Mouse (Mus musculus): Measurements from ENCODE around the gene Olfr18. TPM values are rescaled to one million over a fixed set of nuclear protein-coding genes. Genes with fewer than 3 reads are reported as not detected.

Gene Olfr18
- polyA plus RNA-seq, 1 experiment from 2014 or later: 0.08 TPM

DNA sequence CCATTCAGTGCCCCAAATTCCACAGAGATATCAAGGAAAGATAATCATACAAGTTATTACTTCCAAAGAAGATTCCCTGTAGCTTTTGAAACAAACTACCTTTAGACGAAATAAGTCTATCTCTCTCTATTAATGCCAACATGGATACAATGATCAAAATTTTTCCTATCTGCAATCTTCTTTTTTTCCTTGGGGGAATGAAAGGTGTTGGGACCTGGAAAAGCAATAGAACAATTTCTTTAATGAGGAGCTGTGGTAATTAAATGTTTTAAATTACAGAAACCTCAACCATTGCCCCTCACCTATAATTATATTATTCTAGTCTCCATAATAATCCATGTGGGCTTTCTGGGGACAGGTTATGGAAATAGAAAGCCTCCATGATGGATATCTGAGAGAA, 53.8 kb downstream of the Olfr18 start, which contains the start of gene Olfr39:
Gene Olfr39 (plus strand): TSS at position 301 of the 400 bp plus-strand sequence.
- H3K4me2 ChIP-seq (ENCODE audit: low read length): no peak within 1 kb of the TSS
- no peaks in the 10 kb centered on the region for H3K36me3 ChIP-seq (ENCODE audit: control insufficient read depth, insufficient read depth, low read length)
- no peaks in the 10 kb centered on the region for H3K9me3 ChIP-seq (ENCODE audit: control insufficient read depth, low read length)
- H3K4me3 ChIP-seq (ENCODE audit: low read depth, low read length): no peak within 1 kb of the TSS
- H3K9ac ChIP-seq (ENCODE audit: low read length): no peak within 1 kb of the TSS
- ATAC-seq (replicated peaks; ENCODE audit: low FRiP score, low TSS enrichment, low read depth) (no peak), DNase-seq (ENCODE audit: low spot score) (no peak)
- H3K27me3 ChIP-seq (replicated peaks; ENCODE audit: control insufficient read depth, insufficient read depth, low read length): no peaks in the 10 kb centered on the region
- WGBS: 84% methylated on average over 1 of the region's 1 CpGs
- H3K4me1 ChIP-seq (replicated peaks; ENCODE audit: control insufficient read depth, insufficient read depth, low read length): no peaks in the 10 kb centered on the region
- H3K27ac ChIP-seq (ENCODE audit: low read depth): no peak within 1 kb of the TSS

Other genes with a start within 250 kb of the Olfr18 start
- not detected in 2 replicates for gene Olfr868, start 237.5 kb downstream of the Olfr18 start, polyA plus RNA-seq (2014; fragmentation: Nextera tagmentation; extraction: Ambion mirVana)
- gene Olfr869, start 207.1 kb downstream of the Olfr18 start, polyA plus RNA-seq (2014; fragmentation: Nextera tagmentation; extraction: Ambion mirVana): not detected in 2 replicates
- not detected in 2 replicates for gene Olfr870, start 162.0 kb downstream of the Olfr18 start, polyA plus RNA-seq (2014; fragmentation: Nextera tagmentation; extraction: Ambion mirVana)
- not detected in 2 replicates for gene Olfr871, start 123.9 kb downstream of the Olfr18 start, polyA plus RNA-seq (2014; fragmentation: Nextera tagmentation; extraction: Ambion mirVana)
- not detected in 2 replicates for gene Olfr872, start 99.0 kb downstream of the Olfr18 start, polyA plus RNA-seq (2014; fragmentation: Nextera tagmentation; extraction: Ambion mirVana)
- gene Olfr39, start 53.7 kb downstream of the Olfr18 start, polyA plus RNA-seq (2014; fragmentation: Nextera tagmentation; extraction: Ambion mirVana): not detected in 2 replicates
- not detected in 2 replicates for gene Olfr873, start 37.6 kb downstream of the Olfr18 start, polyA plus RNA-seq (2014; fragmentation: Nextera tagmentation; extraction: Ambion mirVana)
- gene Zfp560, start 49.1 kb upstream of the Olfr18 start, polyA plus RNA-seq (2014; fragmentation: Nextera tagmentation; extraction: Ambion mirVana): 35.1 and 37.5 TPM in 2 replicates
- 24.5 and 24.7 TPM in 2 replicates for gene Zfp26, start 124.1 kb upstream of the Olfr18 start, polyA plus RNA-seq (2014; fragmentation: Nextera tagmentation; extraction: Ambion mirVana)
- gene Zfp426, start 156.7 kb upstream of the Olfr18 start, polyA plus RNA-seq (2014; fragmentation: Nextera tagmentation; extraction: Ambion mirVana): 18.3 and 24.6 TPM in 2 replicates
- gene Zfp266, start 185.3 kb upstream of the Olfr18 start, polyA plus RNA-seq (2014; fragmentation: Nextera tagmentation; extraction: Ambion mirVana): 66.7 and 73.6 TPM in 2 replicates
- 16.5 and 21.6 TPM in 2 replicates for gene Zfp846, start 245.2 kb upstream of the Olfr18 start, polyA plus RNA-seq (2014; fragmentation: Nextera tagmentation; extraction: Ambion mirVana)